Mouse (Mus musculus): ENCODE data around the gene Olfr10.

DNA sequence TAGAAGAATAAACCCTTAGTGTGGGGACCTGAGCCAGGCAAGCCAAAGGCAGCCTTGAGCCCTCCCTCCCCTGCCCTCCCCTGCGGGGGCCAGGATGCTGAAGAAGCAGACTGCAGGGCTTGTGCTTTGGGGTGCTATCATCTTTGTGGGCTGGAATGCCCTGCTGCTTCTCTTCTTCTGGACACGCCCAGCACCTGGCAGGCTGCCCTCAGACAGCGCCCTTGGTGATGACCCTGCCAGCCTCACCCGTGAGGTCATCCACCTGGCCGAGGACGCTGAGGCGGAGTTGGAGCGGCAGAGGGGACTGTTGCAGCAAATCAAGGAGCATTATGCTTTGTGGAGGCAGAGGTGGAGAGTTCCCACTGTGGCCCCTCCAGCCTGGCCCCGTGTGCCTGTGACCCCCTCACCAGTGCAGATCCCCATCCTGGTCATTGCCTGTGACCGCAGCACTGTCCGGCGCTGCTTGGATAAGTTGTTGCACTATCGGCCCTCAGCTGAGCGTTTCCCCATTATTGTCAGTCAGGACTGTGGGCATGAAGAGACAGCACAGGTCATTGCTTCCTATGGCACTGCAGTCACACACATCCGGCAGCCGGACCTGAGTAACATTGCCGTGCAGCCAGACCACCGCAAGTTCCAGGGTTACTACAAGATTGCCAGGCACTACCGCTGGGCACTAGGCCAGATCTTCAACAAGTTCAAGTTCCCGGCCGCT, 43.8 kb upstream of the Olfr10 start:
- TF ChIP-seq CTCF (IDR thresholded peaks at IDR 0.05; ENCODE audit: low read depth) (no peak), EP300 (optimal IDR thresholded peaks at IDR 0.05) (no peak)

All from stomach, postnatal 0 days (tissue).